Comparison of ENCODE assay signal across 16 mouse cellular contexts in the genomic region with DNA sequence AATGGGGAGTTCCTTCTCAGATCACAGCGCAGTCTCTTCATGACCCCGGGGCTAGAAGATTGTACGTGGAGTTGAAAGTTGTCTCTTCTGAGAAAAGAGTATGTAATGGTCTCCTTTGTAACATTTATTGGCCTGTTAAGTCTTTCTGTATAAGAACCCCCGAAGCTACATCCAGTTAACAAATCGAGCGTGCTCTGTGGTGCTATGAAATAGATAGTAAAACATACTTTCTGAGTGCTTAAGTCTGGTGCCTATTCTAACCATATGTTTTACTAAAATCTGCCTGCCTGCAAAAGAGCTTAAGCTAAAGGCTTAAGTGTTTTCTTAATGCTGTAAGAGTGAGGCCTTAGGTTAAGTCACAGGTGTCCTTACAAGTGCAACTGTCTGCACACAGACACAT.
"Had no signal": no experiment of that assay in that cellular context is flagged by ENCODE, and none has a peak within 500 bp of the region (broad histone marks: within the 10 kb centered on the region; RNA-seq: fewer than 3 reads in every experiment).

No protein-coding gene starts in this region.

- H3K9me3 ChIP-seq: midbrain, embryonic 10.5 days; midbrain, embryonic 12.5 days; neural tube, embryonic 12.5 days; stomach, embryonic 15.5 days had no signal

- H3K4me2 ChIP-seq: lung, embryonic 14.5 days; midbrain, embryonic 12.5 days; neural tube, embryonic 12.5 days; stomach, embryonic 15.5 days had no signal

- H3K9ac ChIP-seq: lung, embryonic 14.5 days; midbrain, embryonic 12.5 days; neural tube, embryonic 12.5 days; stomach, embryonic 15.5 days had no signal

- ATAC-seq: midbrain, embryonic 16.5 days had no signal

- H3K4me3 ChIP-seq: midbrain, embryonic 10.5 days; midbrain, embryonic 12.5 days; myocyte; neural tube, embryonic 12.5 days; stomach, embryonic 15.5 days had no signal

- DNase-seq: lung, adult 18-20 months; lung, embryonic 14.5 days; lung, postnatal 10 days; lung, postnatal 4 days; midbrain, embryonic 14.5 days; right cerebral cortex, postnatal 14 days; thymus, adult 2 months; thymus, postnatal 25 days; thymus, postnatal 4 days had no signal

- H3K4me1 ChIP-seq: stomach, embryonic 15.5 days had no signal

- H3K27me3 ChIP-seq: midbrain, embryonic 12.5 days; neural tube, embryonic 12.5 days; stomach, embryonic 15.5 days had no signal

- H3K27ac ChIP-seq: midbrain, embryonic 10.5 days; midbrain, embryonic 12.5 days; neural tube, embryonic 12.5 days; stomach, embryonic 15.5 days; stomach, postnatal 0 days had no signal
